Mouse (Mus musculus): Measurements from ENCODE around the gene Spen.

DNA sequence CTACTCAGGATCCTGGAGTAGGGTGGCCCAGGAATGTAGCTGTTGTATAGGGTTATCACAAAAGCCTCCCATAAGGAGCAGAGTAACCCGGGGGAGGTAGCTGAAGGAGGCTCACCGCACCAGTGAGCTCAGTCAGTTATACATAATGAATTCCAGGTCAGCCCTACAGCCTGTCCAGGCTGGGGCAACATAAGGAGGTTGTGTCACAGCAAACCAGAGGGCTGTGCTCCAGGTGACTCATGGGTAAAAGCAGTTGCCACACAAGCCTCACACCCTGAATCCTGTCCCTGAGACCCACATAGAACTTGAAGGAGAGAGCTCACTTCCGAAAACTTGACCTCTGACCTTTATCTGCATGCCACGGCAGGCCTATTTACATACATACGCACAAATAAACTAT is 30.6 kb upstream of the Spen start:
- TF ChIP-seq POLR2A (IDR thresholded peaks at IDR 0.05; ENCODE audit: insufficient read depth, low read depth, low read length), result no peak
- TF ChIP-seq CTCF (IDR thresholded peaks at IDR 0.05; ENCODE audit: insufficient read depth, low read depth, low read length), result no peak

Data from olfactory bulb, adult 2 months (tissue).